Mouse (Mus musculus) T-cell, adult 66 days (primary cell): ENCODE measurements around the gene Gm12185. TPM values are rescaled to one million over a fixed set of nuclear protein-coding genes. Genes with fewer than 3 reads are reported as not detected.

ENCODE experiments used
- total RNA-seq, 2 experiments: library from RNA; stranded (reverse); gene quantifications; 3 replicates in 1 of 2; 4 replicates in 1 of 2; pipeline ENCODE4 v1.2.4; 2023

Gm12185 gene
- total RNA-seq: 10 to 100 TPM; 65.7 to 68.5 TPM

DNA sequence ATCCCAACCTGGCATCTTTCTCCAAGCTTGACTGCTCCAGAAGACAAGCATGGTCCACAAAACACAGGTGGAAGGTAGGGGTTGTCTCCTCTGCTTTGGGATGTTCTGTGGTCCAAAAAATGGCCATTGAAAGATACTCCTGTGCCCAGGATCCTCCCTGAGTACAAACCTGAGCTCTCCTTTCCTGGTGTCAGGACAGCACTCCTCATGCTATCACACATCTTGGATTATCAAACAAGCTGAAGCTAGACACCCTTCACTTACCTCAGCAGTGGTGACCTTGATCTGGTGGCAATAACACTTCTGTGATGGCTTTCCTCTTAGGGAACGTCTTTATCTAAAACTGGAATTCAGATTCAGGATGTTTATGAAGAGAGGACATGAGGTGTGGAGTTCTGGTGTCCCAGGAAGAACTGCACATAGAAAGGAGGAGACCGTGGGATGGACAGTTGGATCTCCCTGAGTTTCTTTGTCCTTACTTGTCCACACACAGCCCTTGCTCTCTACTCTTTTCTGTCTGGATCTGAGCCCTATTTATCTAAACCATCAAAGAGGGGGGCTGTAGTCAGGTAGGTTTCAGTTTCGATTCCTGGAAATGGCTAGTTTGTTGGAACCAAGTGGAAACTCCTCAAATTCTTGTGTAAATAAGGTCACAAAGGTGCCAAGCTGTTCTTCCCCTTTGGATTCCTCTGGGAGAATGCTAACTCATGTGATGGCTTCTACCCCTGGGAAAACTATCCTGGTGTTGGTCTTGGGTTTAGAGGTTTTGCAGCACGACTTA is at the start of gene Gm12185:
Gene Gm12185 (minus strand): TSS at position 487 of the 781 bp plus-strand sequence.

DNA sequence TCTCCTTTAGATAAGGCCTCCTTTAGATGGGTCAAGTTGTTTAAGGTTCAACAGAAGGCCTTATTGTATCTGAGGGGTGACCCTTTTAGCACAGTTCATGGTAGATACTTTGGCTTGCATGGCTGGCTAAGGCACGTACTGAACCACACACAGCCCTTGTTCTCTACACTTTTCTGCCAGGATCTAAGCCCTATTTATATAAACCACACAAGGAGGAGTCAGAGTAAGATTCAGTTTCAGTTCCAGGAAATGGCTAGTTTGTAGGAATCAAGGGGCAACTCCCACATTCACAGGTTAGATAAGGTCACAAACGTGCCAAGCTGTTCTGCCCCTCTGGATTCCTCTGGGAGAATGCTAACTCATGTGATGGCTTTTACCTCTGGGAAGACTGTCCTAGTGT is 2.0 kb upstream of the Gm12185 start, which contains the start of gene Tgtp1:
Gene Tgtp1 (minus strand): TSS at position 155 of the 400 bp plus-strand sequence.

DNA sequence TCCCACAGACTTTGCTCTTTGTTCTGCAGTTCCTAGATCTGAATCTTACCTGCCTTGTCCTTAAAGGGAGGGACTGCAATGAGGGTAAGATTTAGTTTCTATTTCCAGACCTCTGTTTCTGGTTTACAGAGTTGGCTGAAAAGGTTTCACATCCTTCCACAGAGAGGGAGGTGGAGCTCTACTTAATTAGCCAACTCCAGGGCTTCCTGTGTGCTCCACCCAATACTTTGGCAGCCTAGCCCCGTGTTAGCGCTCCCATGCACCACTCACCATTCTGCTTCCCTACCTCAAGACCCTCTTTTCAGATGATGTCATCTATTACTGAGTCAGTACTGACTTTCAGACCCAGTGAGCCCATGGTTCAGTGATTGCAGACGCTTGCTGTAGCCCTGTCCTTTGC is 12.8 kb downstream of the Gm12185 start, which contains the start of gene 9930111J21Rik1:
Gene 9930111J21Rik1 (minus strand): TSS at position 148 of the 400 bp plus-strand sequence.

DNA sequence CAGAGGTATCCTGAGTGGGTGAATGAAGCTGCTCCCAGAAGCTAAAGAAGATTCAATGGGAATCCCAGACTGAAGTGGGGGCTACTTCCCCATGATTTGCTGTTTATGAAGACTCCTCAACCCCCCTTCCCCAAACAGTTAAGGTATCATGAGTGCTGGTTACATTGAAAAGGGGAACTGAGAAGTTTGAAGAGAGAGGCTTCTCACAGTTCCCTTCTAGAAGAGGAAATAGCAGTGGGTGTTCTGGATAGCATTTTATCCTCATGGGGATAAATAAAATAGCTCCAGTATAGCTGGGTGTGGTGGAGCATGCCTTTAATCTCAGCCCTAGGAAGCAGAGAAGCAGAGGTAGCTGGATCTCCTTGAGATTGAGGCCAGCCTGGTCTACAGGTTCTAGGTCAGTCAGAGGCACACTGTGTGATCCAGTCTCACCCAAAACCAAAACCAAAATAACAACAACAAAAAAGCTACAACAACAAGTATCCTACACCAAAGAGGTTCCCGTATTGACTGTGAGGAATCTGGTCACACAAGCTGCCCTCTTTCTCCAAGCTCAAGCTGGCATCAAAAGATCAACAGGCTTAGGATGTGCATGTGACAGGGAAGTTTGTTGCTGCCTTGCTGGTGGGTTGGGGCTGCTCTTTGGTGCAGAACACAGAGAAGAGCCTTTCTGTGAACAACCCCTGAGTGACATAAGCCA is 13.6 kb downstream of the Gm12185 start, which contains the start of gene Olfr56:
Gene Olfr56 (plus strand): TSS at position 650 of the 700 bp plus-strand sequence.

DNA sequence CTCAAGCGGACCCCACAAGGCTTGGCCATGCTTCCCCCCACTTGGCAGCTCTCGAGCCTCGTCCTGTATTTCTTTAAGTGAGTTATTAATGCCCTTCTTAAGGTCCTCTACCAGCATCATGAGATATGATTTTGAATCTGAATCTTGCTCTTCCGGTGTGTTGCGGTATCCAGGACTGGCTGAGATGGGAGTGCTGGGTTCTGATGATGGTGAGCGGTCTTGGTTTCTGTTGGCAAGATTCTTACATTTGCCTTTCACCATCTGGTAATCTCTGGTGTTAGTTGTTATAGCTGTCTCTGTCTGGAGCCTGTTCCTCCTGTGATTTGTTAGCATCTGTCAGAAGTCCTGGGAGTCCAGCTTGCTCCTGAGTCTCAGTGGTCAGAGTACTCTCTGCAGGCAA is 45.9 kb downstream of the Gm12185 start, which contains the start of gene Psme2b:
Gene Psme2b (minus strand): TSS at position 101 of the 400 bp plus-strand sequence.

DNA sequence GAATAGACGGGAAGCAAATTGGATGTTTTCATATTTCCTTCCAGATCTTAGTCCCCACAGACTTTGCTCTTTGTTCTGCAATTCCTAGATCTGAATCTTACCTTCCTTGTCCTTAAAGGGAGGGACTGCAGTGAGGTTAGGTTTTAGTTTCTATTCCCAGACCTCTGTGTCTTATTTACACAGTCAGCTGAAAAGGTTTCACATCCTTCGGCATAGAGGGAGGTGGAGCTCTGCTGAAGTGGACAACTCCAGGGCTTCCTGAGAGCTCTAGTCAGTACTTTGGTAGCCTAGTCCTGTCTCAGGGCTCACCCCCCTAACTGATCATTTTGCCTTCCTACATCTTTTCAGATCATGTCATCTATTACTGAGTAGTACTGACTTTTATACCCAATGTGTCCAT is 90.0 kb downstream of the Gm12185 start, which contains the start of gene Gm5431:
Gene Gm5431 (minus strand): TSS at position 194 of the 400 bp plus-strand sequence.

DNA sequence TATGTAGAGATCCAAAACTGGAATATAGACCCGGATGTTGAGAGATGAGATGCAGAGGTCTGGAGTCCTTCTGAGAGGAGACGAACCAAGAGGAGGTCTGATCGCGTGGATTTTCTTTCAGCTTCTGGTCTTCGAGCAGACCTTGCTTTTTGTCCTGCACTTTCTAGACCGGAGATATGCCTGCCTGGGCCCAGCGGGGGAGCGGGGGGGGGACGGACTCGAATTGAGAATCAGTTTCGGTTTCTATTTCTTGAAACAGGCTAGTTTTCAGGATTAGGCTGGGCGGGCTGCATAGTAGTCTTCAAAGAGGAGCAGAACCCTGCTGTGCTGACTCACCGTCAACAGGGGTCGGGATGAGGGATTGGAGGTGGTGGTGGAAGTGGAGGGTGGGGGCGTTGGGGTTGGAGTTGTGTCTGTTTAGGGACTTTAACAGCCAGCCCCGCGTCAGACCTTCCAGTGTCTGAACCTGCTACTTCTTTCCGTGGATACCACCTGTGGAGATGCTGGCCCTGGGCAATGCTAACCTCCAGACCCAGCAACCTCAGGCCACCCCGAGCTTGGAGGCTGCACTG is 120.7 kb downstream of the Gm12185 start, which contains the start of gene Irgm1:
Gene Irgm1 (minus strand): TSS at position 483 of the 572 bp plus-strand sequence.

Other genes starting within 250 kb of the Gm12185 start
- 1,000 to 10,000 TPM; 2,114 to 2,159 TPM for gene Rack1, start 191.9 kb downstream of the Gm12185 start, total RNA-seq
- gene Trim41, start 174.9 kb downstream of the Gm12185 start, total RNA-seq: 10 to 100 TPM; 37.3 to 42.7 TPM
- under 1 TPM; 0.30 to 0.58 TPM for gene Trim7, start 166.1 kb downstream of the Gm12185 start, total RNA-seq
- gene Gm12184, start 165.6 kb downstream of the Gm12185 start, total RNA-seq: 1 to 10 TPM in 1 of 2 experiments, under 1 TPM in 1; 0.62 to 1.0 TPM
- 10 to 100 TPM; 65.2 to 84.0 TPM for gene Irgm1, start 120.5 kb downstream of the Gm12185 start, total RNA-seq
- 10 to 100 TPM; 24.2 to 24.6 TPM for gene Gm5431, start 90.0 kb downstream of the Gm12185 start, total RNA-seq
- gene Psme2b, start 46.0 kb downstream of the Gm12185 start, total RNA-seq: 10 to 100 TPM; 45.9 to 57.5 TPM
- gene Olfr56, start 13.3 kb downstream of the Gm12185 start, total RNA-seq: 1 to 10 TPM; 1.5 to 2.0 TPM
- 10 to 100 TPM; 71.1 to 76.5 TPM for gene 9930111J21Rik1, start 12.8 kb downstream of the Gm12185 start, total RNA-seq
- gene Tgtp1, start 1.9 kb upstream of the Gm12185 start, total RNA-seq: 100 to 1,000 TPM in 1 of 2 experiments, 10 to 100 TPM in 1; 79.4 to 106 TPM
- 10 to 100 TPM; 88.2 to 95.5 TPM for gene 9930111J21Rik2, start 59.0 kb upstream of the Gm12185 start, total RNA-seq
- gene Tgtp2, start 72.0 kb upstream of the Gm12185 start, total RNA-seq: 10 to 100 TPM; 52.8 to 79.9 TPM
- 100 to 1,000 TPM; 148 to 178 TPM for gene Ifi47, start 84.4 kb upstream of the Gm12185 start, total RNA-seq
- not detected for gene Olfr1396, start 122.6 kb upstream of the Gm12185 start, total RNA-seq
- gene Olfr1395, start 150.0 kb upstream of the Gm12185 start, total RNA-seq: not detected
- not detected for gene Olfr1394, start 162.2 kb upstream of the Gm12185 start, total RNA-seq
- under 1 TPM in 1 of 2 experiments, not detected in 1; 0.32 TPM for gene Btnl9, start 194.9 kb upstream of the Gm12185 start, total RNA-seq
- gene Zfp62, start 211.1 kb upstream of the Gm12185 start, total RNA-seq: 100 to 1,000 TPM in 1 of 2 experiments, 10 to 100 TPM in 1; 99.5 to 102 TPM